Mouse (Mus musculus): ENCODE results near the gene Mipol1.

The Mipol1 gene

DNA sequence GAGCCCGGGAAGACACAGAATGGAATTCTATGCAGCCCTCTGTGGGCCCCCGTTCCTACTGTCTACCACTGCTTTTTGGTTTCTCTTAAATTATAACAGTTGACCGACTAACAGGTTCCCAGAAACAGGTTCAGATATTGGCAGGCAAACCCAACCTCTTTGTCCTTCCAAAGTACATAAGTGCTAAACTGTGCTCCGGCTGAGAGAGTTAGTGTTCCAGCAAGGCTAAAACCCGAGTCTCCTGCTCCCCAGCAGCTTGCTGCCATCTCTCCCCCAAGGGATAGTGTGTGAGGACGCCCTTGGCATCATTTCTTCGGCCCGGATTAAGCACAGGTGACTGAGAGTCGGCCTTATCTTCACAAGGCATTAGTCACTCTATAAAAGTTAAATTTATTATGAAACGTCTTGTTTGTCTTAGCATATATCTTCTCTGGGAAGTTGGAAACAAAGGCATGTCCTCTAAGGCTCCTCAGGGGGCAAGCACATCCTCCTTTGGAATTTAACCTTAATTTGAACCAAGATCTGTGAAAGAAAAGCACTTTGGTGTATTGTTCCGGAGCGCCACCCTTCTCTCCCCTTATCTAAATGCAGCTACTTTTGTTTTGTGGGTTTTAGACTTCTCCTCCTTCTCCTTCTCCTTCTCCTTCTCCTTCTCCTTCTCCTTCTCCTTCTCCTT is 285.6 kb downstream of the Mipol1 start:
- no peak for DNase-seq (ENCODE audit: low spot score)

DNA sequence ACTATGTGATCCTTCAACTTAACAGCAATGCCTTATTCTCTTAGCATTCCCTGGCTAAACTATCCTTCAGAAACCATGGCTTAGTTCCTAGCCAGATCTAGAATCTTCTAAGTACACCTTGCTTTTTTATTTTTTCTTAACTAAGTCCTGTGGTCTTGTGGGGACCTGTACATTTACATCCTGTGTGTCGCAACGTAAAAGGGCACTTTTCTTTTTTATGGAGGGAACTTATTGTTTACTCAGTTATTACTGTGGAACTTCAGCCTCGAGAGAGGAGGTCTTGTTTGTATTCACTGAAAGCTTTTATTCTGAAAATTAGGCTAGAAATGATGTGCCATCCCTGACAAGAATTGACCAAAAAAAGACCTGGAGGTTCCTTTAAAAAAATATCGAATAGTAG is 298.1 kb downstream of the Mipol1 start:
- no peak for DNase-seq (ENCODE audit: low spot score)

DNA sequence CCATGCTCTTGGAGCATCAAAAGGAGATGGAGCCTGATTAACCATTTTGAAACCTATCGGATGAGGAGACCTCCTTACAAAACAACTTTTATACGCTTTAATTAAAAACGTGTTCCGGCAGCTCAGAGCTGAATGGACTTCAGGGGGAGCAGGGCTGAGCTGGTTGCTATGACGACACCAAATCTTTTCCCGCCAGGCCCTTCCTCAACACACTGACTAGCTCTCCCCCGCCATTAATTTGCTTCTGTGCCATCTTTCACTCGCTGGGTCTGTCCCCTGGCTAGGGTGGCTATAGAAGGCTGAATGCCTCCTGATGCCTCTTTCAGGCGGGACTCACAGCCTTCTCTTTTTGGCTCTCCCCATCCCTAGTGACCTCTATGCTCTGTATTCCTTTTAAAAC is 300.2 kb downstream of the Mipol1 start:
- no peak for DNase-seq (ENCODE audit: low spot score)

DNA sequence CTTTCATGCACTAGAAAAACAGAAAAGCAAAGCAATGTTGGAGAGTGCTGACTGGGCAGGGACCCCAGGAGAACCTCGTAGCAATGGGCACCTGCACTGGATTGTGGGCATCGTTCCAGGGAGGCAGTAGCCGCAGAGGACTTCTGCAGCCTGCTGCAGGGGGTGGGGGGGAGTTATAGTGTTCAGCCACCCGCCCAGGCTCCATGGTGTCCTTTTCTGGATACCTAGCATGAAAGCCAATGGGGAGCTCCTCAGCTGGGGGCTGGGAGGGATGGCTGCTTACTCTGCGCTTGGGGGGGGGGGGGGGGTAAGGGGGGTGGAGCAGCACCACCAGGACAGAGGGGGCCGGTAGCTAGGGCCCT is 304.3 kb downstream of the Mipol1 start:
- DNase-seq (ENCODE audit: low spot score) = no peak

DNA sequence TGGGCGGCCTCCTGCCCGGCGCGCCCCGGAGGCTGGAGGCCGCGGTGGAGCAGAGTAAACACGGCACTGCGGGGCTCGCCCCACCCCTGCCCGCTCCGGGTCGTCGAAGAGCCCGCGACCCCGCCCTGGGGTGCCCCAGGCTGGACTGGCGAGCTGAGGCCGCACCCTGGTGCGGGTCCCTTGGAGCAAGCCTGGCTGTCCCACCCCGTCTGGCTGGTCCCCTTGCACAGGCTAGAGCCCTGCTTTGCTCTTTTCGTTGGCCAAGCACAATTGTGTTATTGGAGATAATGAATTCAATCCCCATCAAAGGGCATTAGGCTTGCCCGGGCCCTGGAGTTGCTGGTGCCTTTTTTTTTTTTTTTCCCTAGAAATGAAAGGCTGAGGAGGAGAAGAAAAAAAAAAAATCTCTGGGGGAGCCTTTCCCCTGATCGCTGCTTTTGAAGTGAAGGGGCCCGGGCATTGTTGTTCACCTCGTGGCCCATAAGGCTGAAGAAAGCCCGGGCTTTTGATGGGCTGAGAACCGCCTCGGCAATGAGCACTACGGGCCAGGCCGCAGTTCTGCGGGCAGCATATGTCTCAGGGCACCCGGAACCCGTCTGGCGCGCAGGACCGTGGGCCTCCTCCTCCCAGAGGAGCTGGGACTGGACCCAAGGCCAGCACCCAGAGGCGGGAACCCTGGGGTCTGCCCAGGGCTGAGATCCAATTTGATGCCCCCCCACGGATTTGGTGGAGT is 304.8 kb downstream of the Mipol1 start:
- DNase-seq (ENCODE audit: low spot score) = no peak

DNA sequence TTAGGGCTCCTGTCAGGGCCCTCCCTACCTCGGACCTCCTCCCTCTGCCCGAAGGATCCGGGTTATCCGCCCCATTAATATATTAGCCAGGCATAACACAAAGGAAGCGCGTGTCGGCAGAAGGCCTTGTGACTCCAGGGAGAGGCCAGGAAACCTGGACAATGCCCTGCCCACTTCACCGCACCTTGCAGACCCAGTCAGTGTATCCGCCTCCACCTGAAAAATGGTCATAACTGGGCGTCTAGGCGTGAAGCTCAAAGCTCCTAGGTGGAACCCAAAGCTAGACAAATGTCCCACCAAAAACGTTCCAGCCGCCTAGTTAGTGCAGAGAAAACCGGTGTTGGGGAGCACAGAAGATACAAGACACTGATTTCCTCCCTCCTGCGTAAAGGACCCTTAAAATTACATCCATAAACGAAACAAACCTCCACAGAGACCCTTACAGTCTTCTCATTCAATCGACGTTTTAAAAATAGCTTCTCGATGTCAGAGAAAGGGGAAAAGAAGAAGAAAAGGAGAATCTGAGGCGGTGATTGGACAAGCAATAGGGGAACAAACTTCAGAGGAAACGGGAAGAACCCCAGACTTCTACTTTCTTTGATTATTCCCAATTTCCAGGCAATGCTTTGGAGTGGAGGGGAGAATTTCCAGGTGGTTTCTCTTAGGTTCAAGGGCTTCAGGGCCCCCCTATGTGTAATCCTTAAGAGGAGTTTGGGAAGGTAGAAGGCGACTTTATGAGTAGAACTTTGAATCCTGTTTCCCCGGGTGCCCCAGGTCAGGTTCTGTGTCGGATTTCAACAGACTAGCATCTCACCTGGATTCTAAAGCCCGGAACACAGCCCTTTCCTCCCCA is 306.1 kb downstream of the Mipol1 start:
- DNase-seq (ENCODE audit: low spot score) = no peak

DNA sequence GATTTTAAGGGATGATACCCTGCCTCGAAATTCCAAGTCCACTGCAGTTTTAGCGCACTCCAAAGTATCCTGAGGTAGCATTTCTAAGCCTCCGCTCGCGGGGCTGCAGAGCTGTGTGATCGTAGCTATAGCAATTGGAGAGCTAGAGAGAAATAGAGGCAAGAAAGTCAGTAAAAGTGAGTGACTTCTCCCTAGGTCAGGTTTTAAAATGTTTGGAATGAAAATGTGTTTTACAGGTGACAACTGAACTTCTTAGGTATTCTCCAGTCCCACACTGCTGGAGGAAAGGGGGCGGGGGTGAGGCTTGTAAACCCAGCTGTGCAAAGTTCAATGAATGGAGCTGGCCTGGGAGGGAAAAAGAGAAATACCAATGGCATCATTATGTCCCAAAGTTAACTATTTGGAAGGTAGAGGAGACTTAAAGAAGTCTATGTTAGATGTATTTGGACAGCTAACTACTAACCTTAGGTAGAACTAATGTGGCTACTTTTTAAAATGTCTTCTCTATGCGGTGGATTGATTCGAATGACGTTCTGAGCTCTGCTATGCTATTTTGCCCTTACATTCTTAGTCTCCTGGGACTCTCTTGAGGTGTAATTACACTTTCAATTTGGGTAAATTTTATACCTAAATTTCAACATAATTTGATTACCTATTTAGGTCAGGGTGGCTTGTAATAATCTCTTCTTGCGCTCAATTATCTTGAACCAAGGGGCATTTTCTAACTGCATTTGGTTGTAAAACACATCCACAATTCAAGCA is 306.9 kb downstream of the Mipol1 start:
- DNase-seq (ENCODE audit: low spot score) = no peak

DNA sequence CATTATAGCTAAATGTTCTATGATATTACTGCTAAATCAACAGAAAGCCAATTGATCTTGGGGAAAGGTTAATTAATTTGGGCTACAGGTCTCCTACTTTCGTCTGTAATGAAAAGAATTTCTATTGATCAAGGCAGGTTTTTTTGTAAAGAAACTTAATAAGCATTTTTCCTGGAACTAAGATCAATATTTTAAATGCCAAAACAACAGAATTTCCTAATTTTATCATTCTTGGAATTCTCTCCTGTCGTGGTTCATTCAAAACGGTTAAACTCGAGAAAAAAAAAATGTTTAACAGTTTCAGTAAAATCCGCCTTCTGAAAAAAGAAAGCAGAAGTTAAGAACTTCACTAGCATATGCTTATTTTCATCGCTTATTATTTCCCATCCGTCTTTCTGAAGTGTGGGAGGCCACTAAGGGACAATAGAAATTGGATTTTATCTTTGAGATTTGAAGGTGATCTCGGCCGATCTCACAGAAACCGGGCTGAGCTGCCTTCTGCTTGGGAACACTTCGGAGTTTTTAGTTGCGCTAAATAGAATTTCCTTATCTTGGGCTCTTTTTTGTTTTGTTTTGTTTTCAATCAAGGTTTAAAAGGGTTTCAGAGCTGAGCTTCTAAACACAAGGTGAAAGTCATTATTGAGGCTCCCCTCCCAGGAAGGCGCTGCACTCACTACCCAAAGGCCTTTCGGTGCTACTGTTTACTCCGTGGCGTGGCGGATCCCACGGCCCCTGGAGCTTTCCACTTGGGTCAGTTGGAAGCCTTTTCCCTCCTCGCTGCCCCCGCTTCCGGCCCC is 307.8 kb downstream of the Mipol1 start:
- peak; percentile 28 for DNase-seq (ENCODE audit: low spot score)

DNA sequence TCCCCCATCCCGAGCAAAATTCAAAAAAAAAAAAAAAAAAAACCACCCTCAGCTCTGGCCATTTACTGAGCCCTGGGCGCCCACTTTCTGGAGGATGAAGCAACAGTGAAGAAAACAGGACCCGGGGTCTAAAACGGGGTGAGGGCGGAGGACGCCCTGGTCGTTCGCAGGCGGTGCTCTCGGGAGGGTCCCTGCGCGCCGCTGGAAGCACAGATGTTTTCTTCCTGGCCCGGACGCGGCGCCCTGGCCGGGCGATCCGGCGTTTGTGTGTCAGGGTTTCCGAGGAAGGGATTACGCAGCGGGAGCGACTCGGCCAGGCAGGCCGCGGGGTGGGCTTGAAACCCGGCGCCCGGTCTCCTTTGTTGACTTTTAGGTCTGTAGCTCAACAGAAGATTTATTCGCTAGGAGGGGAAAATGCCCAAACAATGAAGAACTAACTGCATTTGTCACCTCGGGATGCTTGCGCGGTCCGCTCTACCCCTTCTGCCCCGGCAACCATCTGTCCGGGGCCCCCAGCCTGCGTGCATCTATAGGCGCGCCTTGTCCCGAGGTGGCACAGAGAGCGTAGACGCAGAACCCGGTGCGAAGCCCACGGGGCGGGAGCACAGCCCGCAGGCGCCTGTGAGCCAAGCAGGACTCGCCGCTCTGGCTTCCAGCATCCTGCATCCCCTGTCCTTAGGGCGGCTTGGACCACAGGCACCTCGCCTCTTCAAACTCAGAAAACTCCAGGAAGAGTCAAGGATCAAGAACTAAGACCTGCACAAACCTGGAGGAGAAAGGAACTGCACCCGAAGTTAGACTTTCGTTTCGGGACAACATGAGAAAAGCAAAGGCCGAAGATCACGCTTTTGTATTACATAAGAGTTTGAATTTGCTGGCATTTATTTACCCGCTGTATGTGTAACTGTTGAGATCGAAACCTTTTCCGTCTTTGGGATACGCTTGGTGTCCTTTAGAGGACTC is 308.6 kb downstream of the Mipol1 start:
- peak; percentile 46 for DNase-seq (ENCODE audit: low spot score)

DNA sequence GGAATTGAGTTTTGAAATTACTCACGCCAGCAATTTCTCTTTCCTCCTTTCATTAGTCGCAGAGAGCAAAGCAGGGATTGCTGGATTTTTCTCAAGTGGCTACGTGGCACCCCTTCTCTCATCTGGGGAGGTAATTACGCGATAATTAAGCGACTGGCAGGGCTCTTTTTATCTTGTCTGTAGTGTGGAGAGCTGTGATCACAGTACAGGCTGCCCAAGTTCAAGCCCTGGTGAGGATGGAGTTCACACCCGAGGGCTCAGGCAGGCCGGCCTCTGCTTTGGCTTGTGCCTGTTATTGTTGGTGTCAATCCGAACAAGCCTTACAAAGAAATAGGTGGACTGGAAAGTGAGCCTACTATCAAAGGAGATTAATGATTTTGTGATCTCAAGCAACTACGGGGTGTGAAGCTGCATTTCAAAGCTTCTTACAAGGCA is 309.3 kb downstream of the Mipol1 start:
- peak; percentile 34 for DNase-seq (ENCODE audit: low spot score)

DNA sequence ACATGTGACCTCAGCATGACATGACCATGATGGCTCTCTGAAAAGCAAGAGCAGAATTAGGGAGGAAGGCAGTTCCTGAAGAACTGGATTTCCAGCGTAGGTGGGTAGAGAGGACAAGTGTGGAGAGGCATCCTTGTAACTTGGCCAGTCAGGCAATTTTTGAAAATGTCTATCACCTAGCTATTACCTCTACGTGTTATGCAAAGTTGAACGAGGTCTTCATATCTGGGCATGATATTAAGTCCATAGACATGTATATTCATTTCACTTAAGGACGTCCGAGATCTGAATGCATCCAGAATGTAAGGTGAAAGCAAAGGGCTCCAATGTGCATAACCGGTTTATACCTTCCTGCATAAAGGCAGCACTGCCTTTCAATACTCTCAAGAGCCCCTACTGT is 310.9 kb downstream of the Mipol1 start:
- no peak for DNase-seq (ENCODE audit: low spot score)

DNA sequence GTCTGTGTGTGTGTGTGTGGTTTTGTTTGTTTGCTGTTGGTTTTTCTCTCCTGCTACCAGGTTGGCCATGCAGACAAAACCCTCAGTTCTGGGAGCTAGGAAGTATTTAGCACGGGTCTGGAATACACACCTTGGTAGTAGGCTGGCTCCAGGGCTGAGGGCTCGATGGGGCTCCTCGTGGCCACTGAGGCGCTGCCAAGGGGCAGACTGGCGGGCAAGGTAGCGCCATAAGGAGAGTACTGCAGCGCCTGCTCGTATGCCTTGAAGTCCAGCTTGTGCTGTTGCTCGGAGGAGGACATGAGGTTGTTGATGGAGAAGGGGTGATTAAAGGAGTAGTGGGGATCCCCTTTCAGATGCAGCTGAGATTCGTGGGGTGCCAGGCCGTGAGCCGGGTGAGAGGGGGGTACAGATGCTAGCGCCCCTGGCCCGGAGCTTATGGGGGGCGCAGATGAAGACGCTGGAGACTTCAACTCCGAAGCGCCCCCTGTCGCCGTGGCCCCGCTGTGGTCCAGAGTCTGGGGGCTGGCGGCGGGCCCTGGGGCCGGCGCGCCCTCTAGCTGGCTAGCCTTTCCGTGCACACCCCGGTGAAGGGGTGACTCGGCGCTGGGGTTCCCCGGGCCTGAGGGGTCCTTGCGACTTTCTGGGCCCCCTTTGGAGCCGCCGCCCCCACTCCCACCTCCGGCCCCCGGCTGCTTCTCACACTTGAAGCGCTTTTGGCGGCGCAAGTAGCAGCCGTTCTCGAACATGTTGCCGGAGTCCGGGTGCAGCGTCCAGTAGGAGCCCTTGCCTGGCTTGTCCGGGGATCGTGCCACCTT is 311.9 kb downstream of the Mipol1 start:
- no peak for DNase-seq (ENCODE audit: low spot score)

DNA sequence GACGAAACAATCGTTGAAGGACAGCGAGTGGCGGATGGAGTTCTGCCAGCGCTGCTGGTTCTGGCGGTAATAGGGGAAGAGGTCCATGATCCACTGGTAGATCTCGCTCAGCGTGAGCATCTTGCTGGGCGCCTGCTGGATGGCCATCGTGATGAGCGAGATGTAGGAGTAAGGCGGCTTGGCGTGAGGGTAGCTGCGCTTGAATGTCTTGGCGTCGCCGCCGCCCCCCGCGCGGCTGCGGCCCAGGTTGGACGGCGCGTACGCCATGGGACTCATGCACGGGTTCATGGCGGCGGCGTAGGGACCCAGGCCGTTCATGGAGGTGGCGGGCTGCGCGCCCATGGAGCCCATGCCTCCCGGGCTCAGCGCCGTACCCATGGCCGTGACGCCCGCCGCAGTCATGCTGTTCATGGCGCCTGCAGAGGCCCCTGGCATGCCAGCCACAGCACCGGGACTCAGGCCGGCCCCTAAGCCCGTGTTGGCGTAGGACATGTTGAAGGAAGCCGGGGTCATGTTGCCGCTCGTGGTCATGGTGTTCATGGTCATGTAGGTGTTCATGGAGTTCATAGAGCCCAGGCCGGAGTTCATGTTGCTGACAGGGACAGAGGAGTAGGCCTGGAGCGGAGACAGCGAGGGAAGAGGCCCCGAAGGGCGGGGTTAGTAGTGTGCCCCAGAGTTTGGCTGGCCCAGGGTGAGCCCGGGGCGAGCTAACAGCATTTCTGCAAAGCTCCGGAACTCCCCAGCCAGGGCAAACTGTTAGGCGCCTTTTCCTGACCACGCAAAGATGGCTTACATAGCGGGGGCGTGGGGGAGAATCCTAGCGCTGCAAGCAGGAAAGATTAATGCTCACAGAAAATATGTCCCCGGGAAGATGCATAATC is 312.8 kb downstream of the Mipol1 start:
- no peak for DNase-seq (ENCODE audit: low spot score)

DNA sequence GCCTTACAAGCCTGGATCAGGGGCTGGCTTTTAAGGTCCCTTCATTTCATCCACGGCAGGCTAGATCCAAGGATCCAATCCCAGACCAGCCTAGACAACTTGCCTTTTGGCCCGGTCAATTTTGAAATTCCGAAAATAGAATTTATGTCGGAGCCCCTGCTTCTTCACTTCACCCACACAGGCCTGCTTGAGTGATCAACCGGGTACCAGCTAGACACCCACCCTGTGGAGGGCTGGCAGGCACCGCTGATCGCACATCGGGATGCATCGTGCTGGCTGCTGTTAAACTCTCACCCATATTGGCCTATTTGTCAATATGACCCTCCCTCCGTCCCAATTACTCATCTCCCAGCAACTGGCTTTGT is 313.4 kb downstream of the Mipol1 start:
- DNase-seq (ENCODE audit: low spot score) = no peak

DNA sequence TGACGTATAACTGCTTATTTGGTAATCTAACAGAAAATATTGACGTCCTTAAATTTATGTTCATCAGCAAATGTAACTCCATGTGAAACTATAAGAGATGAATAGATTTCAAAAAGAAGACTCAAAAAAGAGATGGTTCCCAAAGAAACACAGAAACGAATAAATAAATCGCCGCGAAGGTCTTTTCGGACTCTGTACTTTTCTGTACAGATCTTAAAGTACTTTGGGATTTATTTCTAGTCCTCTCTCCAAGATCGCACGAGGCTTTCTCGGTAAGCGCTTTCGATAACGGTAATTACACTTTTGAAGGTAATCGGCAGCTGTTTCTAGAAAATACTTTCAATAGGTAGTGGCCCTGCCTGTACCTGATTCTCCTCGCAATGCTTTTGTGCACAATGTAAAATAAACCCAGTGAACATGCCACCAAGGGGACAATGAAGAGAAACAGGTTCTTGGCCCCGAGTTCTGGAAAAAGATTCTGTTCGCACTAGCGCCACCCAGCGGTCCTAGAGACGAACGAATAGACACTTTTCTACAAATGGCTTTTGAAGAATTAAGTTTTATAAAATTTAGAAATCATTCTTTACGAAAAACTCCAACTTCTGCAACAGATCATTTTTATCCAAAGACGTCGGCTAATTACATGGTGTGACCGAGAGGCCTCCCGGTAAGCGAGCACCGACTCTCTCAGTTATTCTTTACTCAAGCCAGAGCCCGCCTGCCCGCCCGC is 314.6 kb downstream of the Mipol1 start:
- DNase-seq (ENCODE audit: low spot score) = peak; percentile 81

DNA sequence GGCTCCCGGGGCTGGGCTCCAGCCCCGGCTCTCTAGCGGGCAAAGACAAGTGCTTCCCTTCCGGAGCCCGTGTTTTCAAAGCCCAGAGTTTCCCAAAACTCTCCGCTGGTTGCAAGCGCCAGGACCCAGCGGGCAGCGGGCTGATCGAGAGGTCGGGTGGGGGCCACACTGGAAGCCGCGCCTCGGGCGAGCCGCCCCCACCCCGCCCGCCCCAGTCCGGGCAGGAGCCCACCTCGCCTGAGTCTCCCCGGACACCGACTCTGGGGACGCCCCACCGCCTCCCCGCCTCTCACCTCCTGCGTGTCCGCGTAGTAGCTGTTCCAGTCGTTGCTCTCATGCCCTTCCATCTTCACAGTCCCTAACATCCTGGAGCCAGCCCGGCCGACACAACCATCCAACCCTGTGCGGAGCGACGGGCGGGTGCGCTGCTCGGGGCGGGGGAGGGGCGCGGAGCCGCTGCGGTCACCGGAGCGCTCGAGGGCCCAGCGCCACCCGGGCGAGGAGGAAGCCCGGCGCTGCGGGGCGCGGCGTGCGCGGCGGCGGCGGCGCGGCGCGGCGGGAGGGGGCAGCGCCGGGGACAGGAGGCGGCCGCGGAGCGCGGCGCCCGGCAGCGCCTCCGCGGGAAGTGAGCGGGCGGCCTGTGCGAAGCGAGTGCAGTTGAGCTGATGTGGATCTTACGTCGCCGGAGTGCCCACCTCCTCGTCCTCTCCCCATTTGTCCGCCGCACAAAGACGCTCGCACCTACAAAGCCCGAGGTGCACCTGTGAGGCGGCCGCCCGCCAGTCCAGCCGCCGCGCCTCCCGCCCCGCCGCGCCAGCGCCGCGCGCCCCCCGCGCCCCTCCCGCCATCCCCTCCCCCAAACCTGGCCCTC is 315.4 kb downstream of the Mipol1 start:
- peak; percentile 62 for DNase-seq (ENCODE audit: low spot score)
